Mouse (Mus musculus) stomach, embryonic 14.5 days (tissue): ENCODE measurements at regions not wholly inside any gene's neighbourhood (a gene's known extent, or its start where the extent isn't known, plus 50 kb on each side); places are given as distances from the start of the nearest gene placed in this dataset.

Experiments used
- ATAC-seq: fragments of 200-750 bp; cut with Nextera tagmentation; 2 replicates; pipeline ENCODE4 v1.8.0; 2017; ENCODE audit warnings: low read depth, moderate TSS enrichment; ENCODE audit not compliant: insufficient number of reproducible peaks, insufficient read depth, low FRiP score
- H3K27ac ChIP-seq: fragments of 300-500 bp; sonication (generic); 2 replicates; pipeline ENCODE4 v1.5.1; 2014; ENCODE audit warnings: mild to moderate bottlenecking, low read length, moderate library complexity, mixed read lengths
- H3K27me3 ChIP-seq: fragments of 300-500 bp; sonication (generic); 2 replicates; pipeline ENCODE4 v1.6.1; 2014; ENCODE audit warnings: low read length, control low read depth, mixed read lengths; ENCODE audit not compliant: control insufficient read depth, insufficient read depth
- H3K36me3 ChIP-seq: fragments of 300-500 bp; sonication (generic); 2 replicates; pipeline ENCODE4 v1.6.1; 2014; ENCODE audit warnings: mild to moderate bottlenecking, control low read depth, low read length, moderate library complexity, mixed read lengths; ENCODE audit not compliant: control insufficient read depth, insufficient read depth
- H3K4me1 ChIP-seq: fragments of 300-500 bp; sonication (generic); 2 replicates; pipeline ENCODE4 v1.6.1; 2014; ENCODE audit warnings: low read length, control low read depth, mixed read lengths; ENCODE audit not compliant: control insufficient read depth, insufficient read depth
- H3K4me2 ChIP-seq: fragments of 300-500 bp; sonication (generic); replicated peaks from 2 replicates; pipeline ENCODE4 v1.6.1; 2014; ENCODE audit warnings: low read depth, low read length, control low read depth
- H3K4me3 ChIP-seq: fragments of 300-500 bp; sonication (generic); 2 replicates; pipeline ENCODE4 v1.5.1; 2014; ENCODE audit warnings: low read depth, low read length, control low read depth
- H3K9ac ChIP-seq: fragments of 300-500 bp; sonication (generic); replicated peaks from 2 replicates; pipeline ENCODE4 v1.6.1; 2014; ENCODE audit warnings: low read depth, mild to moderate bottlenecking, control low read depth, low read length, moderate library complexity, mixed read lengths
- H3K9me3 ChIP-seq: fragments of 300-500 bp; sonication (generic); 2 replicates; pipeline ENCODE4 v1.6.1; 2016; ENCODE audit warnings: low read depth, low read length, control low read depth; ENCODE audit not compliant: control insufficient read depth
- WGBS: fragments of 180-500 bp; shearing (Covaris S2); extraction: QIAGEN DNeasy Blood & Tissue Kit; methylation state at CpG from one replicate; pipeline ENCODE4 v1.1.7; 2014; 5-methylcytosine and 5-hydroxymethylcytosine counted together

DNA sequence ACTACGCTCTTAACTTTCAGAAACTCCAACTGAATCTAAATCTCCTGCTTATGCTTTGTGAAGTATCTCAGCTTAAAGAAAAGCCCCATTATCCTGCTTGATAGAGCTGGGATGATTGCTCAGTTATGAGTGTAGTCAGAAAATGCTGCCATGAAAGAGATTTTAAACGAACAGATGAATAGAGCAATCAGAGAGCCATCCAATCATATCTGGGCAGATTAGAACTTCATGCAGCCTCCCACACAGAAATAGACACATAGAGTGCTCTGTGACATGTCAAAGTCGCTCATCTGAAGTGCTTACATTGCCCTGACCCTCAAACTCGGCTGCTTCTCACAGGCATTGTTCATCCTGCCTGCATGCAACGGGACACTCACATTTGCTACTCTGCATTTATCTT is 299.0 kb downstream of the Dmrt2 start:
- Histone ChIP-seq H3K27me3 (no peaks in the 10 kb centered on the region), H3K27ac (no peak overlapping the region), H3K4me1 (no peaks in the 10 kb centered on the region), H3K36me3 (no peaks in the 10 kb centered on the region), H3K9ac (no peak overlapping the region), H3K4me2 (no peak overlapping the region), H3K9me3 (no peaks in the 10 kb centered on the region), H3K4me3 (no peak overlapping the region)
- 42% methylated on average over 5 of the region's 5 CpGs for WGBS
- ATAC-seq: no peak

DNA sequence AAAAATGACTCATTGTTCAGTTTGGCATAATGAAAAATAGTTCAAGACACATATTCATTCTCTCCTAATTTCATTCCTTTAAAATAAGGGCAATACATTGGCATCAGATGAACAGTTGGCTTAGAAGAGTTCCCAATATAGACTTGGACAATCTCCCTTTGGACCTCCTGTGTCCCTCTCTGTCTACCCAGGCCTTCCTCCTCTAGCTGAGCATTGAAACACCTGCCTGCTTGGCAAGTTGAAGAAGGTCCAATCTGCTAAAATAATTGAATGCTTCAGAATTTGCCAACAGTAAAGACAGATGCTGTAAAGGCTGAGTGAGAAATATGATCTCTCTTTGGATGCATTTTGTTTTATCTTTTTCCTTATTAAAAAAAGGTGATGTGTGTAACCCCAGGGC is 303.0 kb downstream of the Dmrt2 start:
- Histone ChIP-seq H3K9me3 (no peaks in the 10 kb centered on the region), H3K27ac (no peak overlapping the region), H3K4me1 (no peaks in the 10 kb centered on the region), H3K36me3 (no peaks in the 10 kb centered on the region), H3K4me3 (no peak overlapping the region), H3K9ac (no peak overlapping the region), H3K27me3 (no peaks in the 10 kb centered on the region), H3K4me2 (no peak overlapping the region)
- no peak for ATAC-seq

DNA sequence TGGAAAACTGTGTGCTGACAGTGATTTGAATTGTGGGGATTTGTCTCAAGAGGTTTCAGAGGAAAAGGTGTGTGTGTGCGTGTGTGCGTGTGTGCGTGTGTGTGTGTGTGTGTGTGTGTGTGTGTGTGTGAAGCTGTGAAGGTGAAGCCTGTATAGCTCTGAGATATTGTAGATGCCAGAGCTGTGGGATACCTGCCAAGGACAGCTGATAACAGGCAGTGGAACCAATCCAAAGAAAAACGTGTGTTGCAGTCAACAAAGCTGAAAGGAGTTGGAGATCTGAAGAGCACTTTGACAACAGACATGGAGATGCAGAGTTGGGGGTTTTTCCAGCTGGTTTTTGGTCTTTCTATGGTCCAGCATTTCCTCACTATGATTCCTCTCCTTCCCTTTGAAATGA is 308.1 kb downstream of the Dmrt2 start:
- Histone ChIP-seq H3K27ac (no peak overlapping the region), H3K4me3 (no peak overlapping the region), H3K36me3 (no peaks in the 10 kb centered on the region), H3K9ac (no peak overlapping the region), H3K27me3 (no peaks in the 10 kb centered on the region), H3K4me2 (no peak overlapping the region), H3K4me1 (no peaks in the 10 kb centered on the region), H3K9me3 (no peaks in the 10 kb centered on the region)
- 84% methylated on average over 4 of the region's 4 CpGs for WGBS
- no peak for ATAC-seq

DNA sequence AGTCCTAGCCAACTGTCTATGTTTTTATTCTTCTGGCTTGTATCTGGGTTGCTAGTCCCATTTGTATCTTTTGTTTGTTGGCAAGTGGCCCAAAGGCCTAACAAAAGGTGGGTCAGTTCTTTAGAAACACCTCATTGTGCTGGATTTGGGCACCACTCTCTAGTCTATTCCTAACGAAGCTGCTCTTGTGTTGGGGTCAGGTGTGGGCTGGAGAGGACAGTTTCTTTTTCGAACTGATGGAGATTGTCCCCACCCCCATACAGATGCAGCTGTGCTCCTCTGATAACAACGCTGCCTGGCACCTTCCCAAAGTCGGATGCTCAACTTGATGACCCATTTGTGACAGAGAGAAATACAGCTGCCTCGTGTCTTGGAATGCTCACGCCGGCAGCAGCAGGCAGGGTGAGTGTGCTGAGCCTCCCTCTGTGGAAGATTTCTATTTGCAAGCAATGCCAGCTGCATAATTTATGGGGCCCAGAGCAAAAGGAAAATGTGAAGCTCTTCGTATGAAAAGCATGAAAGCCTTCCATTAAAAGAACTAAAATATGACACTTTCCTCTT is 342.5 kb downstream of the Dmrt2 start:
- Histone ChIP-seq H3K27me3 (no peaks in the 10 kb centered on the region), H3K4me3 (no peak overlapping the region), H3K4me1 (peaks cover 5% of the 10 kb centered on the region; the same call in 1 of the 2 replicates), H3K4me2 (no peak overlapping the region), H3K9me3 (no peaks in the 10 kb centered on the region), H3K36me3 (no peaks in the 10 kb centered on the region), H3K9ac (no peak overlapping the region), H3K27ac (no peak overlapping the region)
- ATAC-seq: no peak
- 31% methylated on average over 8 of the region's 8 CpGs for WGBS

DNA sequence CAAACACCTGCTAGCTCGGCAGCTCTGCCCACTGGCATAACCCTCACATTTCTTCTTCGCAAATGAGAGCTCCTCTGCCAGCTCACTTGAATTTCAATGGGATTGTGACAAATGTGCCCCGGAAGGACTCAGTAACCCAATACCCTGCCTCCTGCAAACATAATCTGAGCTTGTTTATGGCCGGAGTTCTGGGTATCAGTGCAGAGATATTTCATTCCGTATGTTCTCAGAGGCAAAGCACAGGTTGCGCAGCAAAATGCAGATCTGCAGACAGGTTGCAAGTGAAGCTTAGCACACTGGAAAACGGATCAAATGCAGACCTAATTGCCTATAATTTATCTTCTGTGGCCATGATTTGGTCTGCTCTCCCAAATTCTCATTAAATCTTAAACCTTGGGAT is 348.9 kb downstream of the Dmrt2 start:
- Histone ChIP-seq H3K9ac (no peak overlapping the region), H3K4me1 (no peaks in the 10 kb centered on the region), H3K4me2 (no peak overlapping the region), H3K9me3 (no peaks in the 10 kb centered on the region), H3K27me3 (no peaks in the 10 kb centered on the region), H3K36me3 (no peaks in the 10 kb centered on the region), H3K4me3 (no peak overlapping the region), H3K27ac (no peak overlapping the region)
- no peak for ATAC-seq
- 47% methylated on average over 7 of the region's 7 CpGs for WGBS

DNA sequence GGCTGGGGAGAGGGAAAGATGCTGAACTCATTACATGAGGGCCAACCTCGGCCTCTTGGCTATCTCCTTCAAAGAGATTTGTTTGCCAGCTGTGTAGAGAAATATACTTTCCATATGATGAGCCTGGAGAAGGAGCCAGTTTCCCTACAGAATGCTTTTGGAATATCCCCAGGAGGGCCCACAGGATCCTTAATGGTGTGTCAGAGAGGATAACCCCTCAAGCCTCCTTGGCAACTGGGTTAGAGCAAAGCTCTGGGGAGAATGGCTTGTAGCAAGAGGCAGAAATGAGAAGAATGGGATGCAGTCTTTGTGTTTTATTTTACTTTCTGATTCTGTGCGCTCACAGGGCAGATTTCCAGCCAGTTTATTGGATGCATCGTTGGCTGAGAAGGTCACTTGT is 353.9 kb downstream of the Dmrt2 start:
- 69% methylated on average over 3 of the region's 3 CpGs for WGBS
- no peak for ATAC-seq
- H3K27ac ChIP-seq: no peak overlapping the region

DNA sequence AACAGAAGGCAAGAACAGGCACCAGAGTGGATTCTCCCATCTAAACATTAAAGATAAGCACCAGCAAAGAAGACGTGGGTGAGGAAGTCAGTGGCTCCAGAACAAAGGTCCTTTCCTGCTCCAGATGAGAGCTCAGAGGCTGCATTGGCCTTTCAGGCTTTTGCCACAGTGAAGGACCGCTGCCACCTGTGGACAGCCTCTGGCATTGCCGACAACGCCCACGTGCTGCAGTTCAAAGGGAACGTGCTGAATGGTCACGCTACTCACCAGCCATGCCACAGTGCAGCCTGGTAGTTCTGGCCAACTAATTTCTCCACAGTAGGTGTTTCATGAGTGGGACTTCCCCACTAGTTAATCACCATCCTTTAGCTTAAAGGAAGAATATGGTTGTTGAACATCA is 365.1 kb downstream of the Dmrt2 start:
- ATAC-seq: peak; percentile 65; the same call in 1 of the 2 replicates
- Histone ChIP-seq H3K4me3 (no peak overlapping the region), H3K27ac (no peak overlapping the region), H3K36me3 (no peaks in the 10 kb centered on the region), H3K27me3 (no peaks in the 10 kb centered on the region), H3K4me2 (no peak overlapping the region), H3K9ac (no peak overlapping the region), H3K9me3 (no peaks in the 10 kb centered on the region), H3K4me1 (no peaks in the 10 kb centered on the region)
- WGBS: 14% methylated on average over 7 of the region's 7 CpGs

More for the DNA sequence above, 353.9 kb downstream of the Dmrt2 start:
- H3K4me1 ChIP-seq: no peaks in the 10 kb centered on the region
- no peak overlapping the region for H3K4me2 ChIP-seq
- H3K36me3 ChIP-seq: no peaks in the 10 kb centered on the region
- H3K9me3 ChIP-seq: no peaks in the 10 kb centered on the region
- no peak overlapping the region for H3K4me3 ChIP-seq
- no peaks in the 10 kb centered on the region for H3K27me3 ChIP-seq
- no peak overlapping the region for H3K9ac ChIP-seq

DNA sequence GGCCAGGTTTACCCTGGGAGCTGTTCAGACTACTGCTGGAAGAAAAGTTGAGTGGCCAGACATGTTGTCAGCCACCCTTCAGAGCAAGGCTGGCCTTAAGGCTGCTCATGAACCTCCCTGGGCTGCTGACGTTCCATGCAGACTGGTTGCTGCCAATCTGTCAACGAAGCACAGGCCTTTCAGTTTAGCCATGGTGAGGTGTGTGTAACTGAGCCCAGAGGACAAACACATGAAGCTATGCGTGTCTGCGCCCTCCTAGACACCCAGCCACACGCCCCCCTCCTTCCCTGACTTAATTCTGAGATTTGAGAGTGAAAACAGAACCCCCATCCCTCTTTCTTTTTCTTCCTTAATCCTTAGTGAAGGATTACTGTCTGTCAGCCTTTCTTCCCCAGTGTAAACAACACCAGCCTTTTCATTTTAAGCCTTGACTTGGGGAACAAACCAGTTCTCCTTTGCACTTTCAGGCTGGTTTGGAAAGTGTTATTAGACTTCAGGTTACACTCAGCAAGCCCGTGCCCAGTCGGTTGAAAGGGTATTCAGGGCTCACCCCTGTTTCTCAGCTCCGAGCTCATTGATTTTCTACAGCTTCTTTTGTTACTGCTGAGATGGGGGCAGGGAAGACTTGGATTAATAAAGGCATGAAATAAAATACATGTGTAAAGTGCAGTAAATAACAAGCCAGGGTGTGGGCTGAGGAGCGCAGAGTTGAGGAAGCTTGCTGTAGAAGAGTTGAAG is 379.4 kb downstream of the Dmrt2 start:
- Histone ChIP-seq H3K27ac (no peak overlapping the region; the same call in 1 of the 2 replicates), H3K9ac (no peak overlapping the region), H3K4me3 (no peak overlapping the region), H3K9me3 (no peaks in the 10 kb centered on the region), H3K4me2 (no peak overlapping the region), H3K27me3 (no peaks in the 10 kb centered on the region), H3K4me1 (0 out of 2 replicates have a peak, but pooled peaks cover 4% of the 10 kb centered on the region), H3K36me3 (no peaks in the 10 kb centered on the region)
- WGBS: 24% methylated on average over 9 of the region's 9 CpGs
- no peak for ATAC-seq

DNA sequence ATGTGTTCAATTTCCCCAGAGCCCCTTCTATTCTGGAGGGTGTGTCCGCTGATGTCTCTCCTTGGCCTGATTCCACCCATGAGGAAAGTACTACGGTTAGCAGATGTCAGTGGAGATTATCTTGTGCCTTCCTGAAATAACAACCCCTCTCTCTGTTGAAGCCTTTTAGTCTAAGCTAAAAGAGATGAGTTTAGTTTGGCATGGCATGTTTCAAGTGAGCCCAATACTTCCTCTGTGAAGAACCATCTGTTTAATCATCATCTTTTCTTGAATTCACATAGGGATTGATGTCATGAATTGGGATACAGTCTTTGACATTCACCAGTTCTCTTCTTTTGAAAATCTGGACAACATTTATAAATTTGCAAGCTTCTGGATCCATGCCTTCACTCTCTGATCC is 387.5 kb downstream of the Dmrt2 start:
- Histone ChIP-seq H3K27ac (no peak overlapping the region), H3K9me3 (no peaks in the 10 kb centered on the region), H3K27me3 (no peaks in the 10 kb centered on the region), H3K4me3 (no peak overlapping the region), H3K4me1 (no peaks in the 10 kb centered on the region), H3K9ac (no peak overlapping the region), H3K36me3 (no peaks in the 10 kb centered on the region), H3K4me2 (no peak overlapping the region)
- ATAC-seq: no peak
- 69% methylated on average over 2 of the region's 2 CpGs for WGBS
